Mouse (Mus musculus): ENCODE results near the gene Mnd1. TPM values are rescaled to one million over a fixed set of nuclear protein-coding genes. Genes with fewer than 3 reads are reported as not detected.

Gene Mnd1
- 8.7 and 11.7 TPM in 2 replicates for polyA plus RNA-seq (2015; fragmentation: Nextera tagmentation; extraction: Ambion mirVana)

DNA sequence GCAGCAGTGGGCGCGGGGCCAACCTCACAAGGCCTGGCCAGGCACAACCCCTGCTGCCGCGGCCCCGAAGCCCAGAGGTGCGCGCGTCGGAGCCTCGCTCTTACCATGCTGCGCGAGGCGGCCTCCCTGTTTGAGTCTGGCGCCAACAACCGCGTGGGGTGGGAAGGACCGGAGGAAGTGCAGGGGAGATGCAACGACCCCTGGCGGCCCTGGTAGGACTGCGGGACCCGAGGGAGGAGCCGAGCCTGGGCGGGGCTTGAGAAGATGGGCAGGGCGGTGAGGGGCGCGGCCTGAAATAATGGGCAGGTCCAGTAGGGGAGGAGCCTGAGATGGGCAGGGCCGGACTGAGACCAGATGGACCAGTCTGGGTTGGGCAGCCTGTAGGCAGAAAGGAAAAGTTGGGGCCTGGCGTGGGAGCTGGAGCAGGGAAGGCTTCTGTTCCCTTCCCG, at the start of gene Mnd1:
TSS of gene Mnd1 (minus strand) at position 229 of the 449 bp plus-strand sequence.
- Histone ChIP-seq H3K27me3 (no peaks in the 10 kb centered on the region), H3K36me3 (no peaks in the 10 kb centered on the region), H3K9me3 (replicated peaks) (no peaks in the 10 kb centered on the region), H3K4me2 (peak within 1 kb of the TSS; percentile 100), H3K9ac (peak within 1 kb of the TSS; percentile 92), H3K4me1 (replicated peaks) (peaks cover 19% of the 10 kb centered on the region), H3K27ac (peak within 1 kb of the TSS; percentile 89), H3K4me3 (replicated peaks) (peak within 1 kb of the TSS; percentile 74)
- DNase-seq, result peak; percentile 97
- ATAC-seq (ENCODE audit: low read depth), result peak; percentile 97
- under 1% methylated on average over 29 of the region's 29 CpGs for whole genome bisulfite sequencing (ENCODE audit: insufficient replicate concordance)

DNA sequence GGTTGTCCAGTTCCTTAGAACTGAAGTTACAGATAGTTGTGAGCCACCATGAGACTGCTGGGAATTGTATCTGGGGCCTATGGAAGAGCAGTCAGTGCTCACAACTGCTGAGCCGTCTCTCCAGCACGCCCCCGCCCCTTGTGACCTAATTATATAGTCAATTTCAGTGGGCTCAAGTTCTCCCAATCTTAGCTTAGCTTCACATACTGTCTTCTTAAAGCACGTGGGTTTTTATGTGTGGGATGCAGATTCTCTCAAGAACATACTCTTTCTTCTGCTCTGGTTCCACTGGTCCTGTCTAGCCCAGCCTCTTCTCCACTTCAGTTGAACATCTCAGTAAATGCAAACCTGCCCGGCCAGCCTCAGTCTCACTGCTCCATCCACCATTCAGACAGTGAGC, 49.1 kb upstream of the Mnd1 start:
- Histone ChIP-seq H3K4me2 (no peak overlapping the region), H3K9ac (no peak overlapping the region), H3K4me1 (replicated peaks) (no peaks in the 10 kb centered on the region), H3K27ac (no peak overlapping the region), H3K4me3 (replicated peaks) (no peak overlapping the region), H3K9me3 (replicated peaks) (no peaks in the 10 kb centered on the region), H3K36me3 (no peaks in the 10 kb centered on the region), H3K27me3 (no peaks in the 10 kb centered on the region)
- DNase-seq (no peak), ATAC-seq (ENCODE audit: low read depth) (no peak)
- WGBS (ENCODE audit: insufficient replicate concordance), result 69% methylated on average over 5 of the region's 5 CpGs

DNA sequence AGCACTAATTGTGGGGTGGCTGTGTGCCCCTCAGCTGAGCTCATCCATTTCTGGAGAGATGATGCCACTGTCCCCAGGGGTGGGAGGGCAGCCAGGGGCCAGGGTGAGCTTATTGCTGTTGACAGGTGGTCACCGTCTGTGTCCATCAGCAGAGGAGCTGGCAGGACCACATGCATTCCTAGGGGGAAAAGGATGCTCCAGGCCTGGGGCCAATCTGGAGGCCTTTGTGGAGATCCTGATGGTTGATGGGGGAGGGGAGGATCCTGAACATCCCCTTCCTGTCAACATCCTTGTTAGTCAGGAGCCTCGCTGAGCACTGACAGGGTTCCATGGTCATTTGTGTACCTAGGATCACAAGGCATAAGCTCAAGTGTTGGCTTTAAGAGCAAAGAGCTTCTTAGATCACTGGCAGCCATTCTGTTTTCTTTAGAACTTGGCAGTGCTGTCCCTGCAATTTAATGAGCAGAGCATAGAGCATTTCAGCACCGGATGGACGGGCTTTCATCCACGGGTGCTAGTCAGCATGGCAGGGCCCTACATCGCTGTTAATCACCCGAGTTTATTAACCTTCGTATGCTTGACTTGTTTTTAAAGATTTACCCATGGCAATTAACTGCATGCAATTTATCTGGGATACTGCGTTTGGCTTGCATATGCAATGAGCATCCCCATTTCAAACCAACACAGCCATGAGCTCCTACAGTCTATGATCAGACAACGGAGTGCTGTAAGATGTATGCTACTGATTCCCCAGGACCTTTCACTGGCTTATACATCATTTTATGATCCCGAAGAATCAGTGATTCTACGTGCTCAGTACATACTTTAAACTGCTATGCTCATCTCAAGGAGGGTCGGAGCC, 45.2 kb upstream of the Mnd1 start:
- WGBS (ENCODE audit: insufficient replicate concordance), result 69% methylated on average over 13 of the region's 13 CpGs
- H3K9me3 ChIP-seq (replicated peaks), result no peaks in the 10 kb centered on the region
- no peak overlapping the region for H3K9ac ChIP-seq
- H3K4me3 ChIP-seq (replicated peaks), result no peak overlapping the region
- no peaks in the 10 kb centered on the region for H3K36me3 ChIP-seq
- no peaks in the 10 kb centered on the region for H3K27me3 ChIP-seq
- no peak overlapping the region for H3K27ac ChIP-seq
- H3K4me2 ChIP-seq, result no peak overlapping the region
- no peak for ATAC-seq (ENCODE audit: low read depth)
- DNase-seq, result no peak
- no peaks in the 10 kb centered on the region for H3K4me1 ChIP-seq (replicated peaks)

DNA sequence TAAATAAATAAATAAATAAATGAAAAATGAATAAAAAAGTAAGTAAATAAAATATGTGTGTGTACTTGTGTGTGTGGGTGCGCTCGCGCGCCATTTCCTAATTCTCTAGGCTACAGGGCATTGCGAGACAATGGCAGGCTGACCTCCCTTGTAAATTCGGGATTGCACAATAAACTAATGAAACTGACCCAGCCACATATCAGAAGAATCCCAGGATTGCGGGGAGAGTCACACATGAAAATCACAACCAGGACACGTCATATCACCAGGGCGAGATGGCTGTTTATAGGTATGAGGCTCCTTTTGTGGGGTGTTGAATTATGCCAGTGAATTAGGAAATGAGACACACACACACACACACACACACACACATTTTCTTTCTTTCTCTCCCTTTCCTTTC, 43.9 kb upstream of the Mnd1 start:
- no peak overlapping the region for H3K4me3 ChIP-seq (replicated peaks)
- H3K4me1 ChIP-seq (replicated peaks), result no peaks in the 10 kb centered on the region
- no peak overlapping the region for H3K4me2 ChIP-seq
- ATAC-seq (ENCODE audit: low read depth) (no peak), DNase-seq (no peak)
- H3K27me3 ChIP-seq, result no peaks in the 10 kb centered on the region
- H3K27ac ChIP-seq, result no peak overlapping the region
- 83% methylated on average over 9 of the region's 9 CpGs for WGBS (ENCODE audit: insufficient replicate concordance)
- H3K36me3 ChIP-seq, result no peaks in the 10 kb centered on the region
- no peaks in the 10 kb centered on the region for H3K9me3 ChIP-seq (replicated peaks)
- H3K9ac ChIP-seq, result no peak overlapping the region

DNA sequence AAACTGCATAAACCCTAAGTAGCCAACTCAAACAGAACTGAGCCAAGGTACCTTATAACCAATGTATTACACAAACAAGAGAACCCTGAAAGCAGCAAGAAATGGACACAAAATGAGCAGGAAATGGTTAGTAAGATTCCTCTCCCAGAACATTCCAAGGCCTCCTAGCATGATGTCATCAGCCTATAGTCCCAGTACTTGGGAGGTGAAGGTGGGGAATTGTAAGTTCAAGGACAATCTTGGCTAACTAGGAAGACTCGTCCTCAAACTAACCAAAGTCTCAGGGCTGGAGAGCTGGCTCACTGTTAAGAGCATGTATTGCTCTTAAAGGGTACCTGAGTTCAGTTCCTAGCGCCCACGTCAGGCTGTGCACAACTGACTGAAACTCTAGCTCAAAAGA, 42.6 kb upstream of the Mnd1 start:
- no peak overlapping the region for H3K4me2 ChIP-seq
- H3K9ac ChIP-seq, result no peak overlapping the region
- no peak overlapping the region for H3K27ac ChIP-seq
- ATAC-seq (ENCODE audit: low read depth), result no peak
- DNase-seq, result no peak
- peaks cover 3% of the 10 kb centered on the region; the same call in 1 of the 2 replicates for H3K27me3 ChIP-seq
- no peaks in the 10 kb centered on the region for H3K36me3 ChIP-seq
- H3K4me3 ChIP-seq (replicated peaks), result no peak overlapping the region
- no peaks in the 10 kb centered on the region for H3K9me3 ChIP-seq (replicated peaks)
- 77% methylated on average over 3 of the region's 3 CpGs for WGBS (ENCODE audit: insufficient replicate concordance)
- H3K4me1 ChIP-seq (replicated peaks), result no peaks in the 10 kb centered on the region

DNA sequence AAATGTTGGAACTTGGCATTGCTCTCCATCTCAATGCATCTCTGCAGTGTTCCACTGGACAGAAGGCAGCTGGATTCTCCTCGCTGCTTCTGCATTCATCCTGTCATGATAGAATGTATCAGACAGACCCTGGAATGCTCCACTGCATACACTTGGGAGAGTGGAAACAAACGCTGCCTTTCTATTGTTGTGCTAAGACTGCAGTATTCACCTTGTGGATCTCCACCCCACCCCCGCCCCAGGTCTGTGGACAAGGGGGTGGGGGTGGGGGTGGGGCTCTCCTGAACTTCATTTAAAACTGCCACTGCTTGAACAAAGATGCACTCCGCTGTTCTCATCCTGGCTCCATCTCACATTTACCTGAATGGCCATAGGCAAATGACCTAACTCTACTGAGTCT, 38.3 kb upstream of the Mnd1 start:
- DNase-seq (no peak), ATAC-seq (ENCODE audit: low read depth) (no peak)
- Histone ChIP-seq H3K36me3 (no peaks in the 10 kb centered on the region), H3K27me3 (peaks cover 43% of the 10 kb centered on the region), H3K9me3 (replicated peaks) (no peaks in the 10 kb centered on the region), H3K9ac (no peak overlapping the region), H3K4me3 (replicated peaks) (no peak overlapping the region), H3K4me1 (replicated peaks) (peaks cover 6% of the 10 kb centered on the region), H3K4me2 (no peak overlapping the region), H3K27ac (no peak overlapping the region)
- 53% methylated on average over 4 of the region's 4 CpGs for WGBS (ENCODE audit: insufficient replicate concordance)

DNA sequence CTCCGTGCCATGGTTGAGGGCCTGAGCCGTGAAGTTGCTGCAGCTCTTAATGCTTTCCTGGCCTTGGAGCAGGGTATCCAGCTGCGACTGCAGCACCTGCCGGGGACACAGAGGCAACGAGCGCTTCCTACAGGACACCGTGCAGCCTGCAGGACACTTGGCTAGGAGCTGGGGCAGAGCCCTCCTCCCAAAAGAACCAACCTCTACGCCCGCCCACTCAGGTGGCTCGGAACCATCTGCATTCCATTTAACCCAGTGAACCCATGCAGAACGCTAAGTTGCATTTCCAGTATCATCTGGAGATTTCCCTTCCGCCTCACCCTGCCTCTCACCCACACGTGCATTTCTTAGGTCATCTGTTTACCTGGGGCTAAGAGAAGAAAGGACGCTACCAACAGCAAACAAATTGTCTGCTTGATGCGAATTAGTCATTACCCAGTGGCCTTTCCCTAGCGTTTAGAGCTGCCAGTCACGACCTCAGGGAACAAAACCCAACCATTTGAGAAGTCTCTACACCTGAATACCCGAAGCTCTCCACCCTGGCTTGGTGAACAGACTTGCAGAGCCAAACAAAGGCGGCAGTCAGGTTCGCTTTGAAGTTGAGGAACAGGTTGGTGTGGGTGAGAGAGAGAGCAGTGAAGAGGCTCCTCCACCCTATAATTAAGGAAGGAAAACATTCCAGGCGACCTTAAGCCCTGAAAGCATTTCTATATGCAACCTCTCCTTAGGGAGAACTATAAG, 35.7 kb upstream of the Mnd1 start:
- H3K36me3 ChIP-seq, result no peaks in the 10 kb centered on the region

DNA sequence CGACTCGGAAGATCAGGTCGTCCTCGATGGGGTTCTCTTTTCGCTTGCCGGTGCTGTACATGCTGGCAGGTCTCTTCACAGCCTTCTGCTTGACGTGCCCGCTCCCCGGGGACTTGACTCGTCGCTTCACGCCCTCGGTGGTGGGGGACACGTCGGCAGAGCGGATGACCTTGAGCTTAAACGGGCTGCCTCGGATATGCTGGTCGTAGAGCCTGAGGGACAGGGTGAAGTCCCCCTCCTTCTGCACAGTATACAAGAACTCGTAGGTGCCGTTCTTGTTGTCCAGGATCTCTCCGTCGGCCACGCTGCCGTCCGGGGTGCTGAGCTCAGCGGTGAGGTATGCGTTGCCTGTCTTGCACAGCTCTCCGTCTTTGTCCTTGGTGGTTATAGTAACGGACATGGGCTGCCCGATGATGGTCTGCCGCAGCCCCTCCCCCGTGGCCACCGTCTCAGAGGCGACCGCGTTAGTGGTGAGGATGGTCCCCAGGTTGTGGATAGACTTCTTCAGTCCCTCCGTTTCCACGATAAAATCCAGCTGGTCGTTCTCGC, 35.0 kb upstream of the Mnd1 start:
- H3K9me3 ChIP-seq (replicated peaks), result no peaks in the 10 kb centered on the region
- H3K4me2 ChIP-seq, result peak overlapping the region; percentile 45
- DNase-seq (no peak), ATAC-seq (ENCODE audit: low read depth) (no peak)
- no peaks in the 10 kb centered on the region for H3K36me3 ChIP-seq
- peak overlapping the region; percentile 16 for H3K4me3 ChIP-seq (replicated peaks)
- WGBS (ENCODE audit: insufficient replicate concordance), result 3% methylated on average over 41 of the region's 41 CpGs
- no peak overlapping the region for H3K27ac ChIP-seq
- H3K9ac ChIP-seq, result no peak overlapping the region
- peaks cover 6% of the 10 kb centered on the region for H3K4me1 ChIP-seq (replicated peaks)
- peaks cover 44% of the 10 kb centered on the region for H3K27me3 ChIP-seq

More for the DNA sequence above, 35.7 kb upstream of the Mnd1 start:
- no peak for ATAC-seq (ENCODE audit: low read depth)
- Histone ChIP-seq H3K27ac (no peak overlapping the region), H3K4me1 (replicated peaks) (peaks cover 6% of the 10 kb centered on the region), H3K9me3 (replicated peaks) (no peaks in the 10 kb centered on the region), H3K4me3 (replicated peaks) (peak overlapping the region; percentile 16; the same call in 1 of the 2 replicates), H3K9ac (no peak overlapping the region), H3K27me3 (peaks cover 44% of the 10 kb centered on the region), H3K4me2 (peak overlapping the region; percentile 45)
- DNase-seq, result no peak
- 29% methylated on average over 21 of the region's 21 CpGs for WGBS (ENCODE audit: insufficient replicate concordance)

DNA sequence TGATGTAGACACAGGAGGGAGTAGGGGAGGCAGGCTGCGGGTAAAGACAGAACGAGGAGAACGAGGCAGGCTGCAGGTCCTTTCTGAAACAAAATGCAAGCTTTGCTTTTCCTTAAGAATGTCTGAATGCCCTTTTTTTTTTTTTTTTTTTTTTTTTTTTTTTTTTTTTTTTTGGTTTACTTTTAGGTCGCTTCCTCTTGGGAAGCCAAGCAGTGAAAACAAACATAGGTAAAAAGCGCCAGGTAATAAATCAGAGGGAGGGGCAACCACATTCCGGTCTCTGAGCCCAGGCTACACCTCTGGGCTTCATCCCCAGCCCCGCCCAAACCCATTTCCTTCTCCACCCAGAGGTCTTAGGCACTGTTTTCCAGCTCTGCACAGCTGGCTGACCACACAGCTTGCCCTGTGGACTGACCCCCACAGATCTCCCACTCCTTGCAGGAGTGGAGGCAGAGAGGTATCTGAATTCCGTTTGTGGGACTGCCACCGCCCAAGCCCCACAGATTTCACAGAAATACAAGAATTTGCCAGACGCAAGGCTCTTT, 34.1 kb upstream of the Mnd1 start:
- ATAC-seq (ENCODE audit: low read depth) (no peak), DNase-seq (no peak)
- Histone ChIP-seq H3K27me3 (peaks cover 44% of the 10 kb centered on the region), H3K9me3 (replicated peaks) (no peaks in the 10 kb centered on the region), H3K27ac (no peak overlapping the region), H3K9ac (no peak overlapping the region), H3K4me1 (replicated peaks) (peaks cover 6% of the 10 kb centered on the region), H3K4me3 (replicated peaks) (peak overlapping the region; percentile 16; the same call in 1 of the 2 replicates), H3K36me3 (no peaks in the 10 kb centered on the region), H3K4me2 (peak overlapping the region; percentile 45)
- 16% methylated on average over 10 of the region's 10 CpGs for WGBS (ENCODE audit: insufficient replicate concordance)

DNA sequence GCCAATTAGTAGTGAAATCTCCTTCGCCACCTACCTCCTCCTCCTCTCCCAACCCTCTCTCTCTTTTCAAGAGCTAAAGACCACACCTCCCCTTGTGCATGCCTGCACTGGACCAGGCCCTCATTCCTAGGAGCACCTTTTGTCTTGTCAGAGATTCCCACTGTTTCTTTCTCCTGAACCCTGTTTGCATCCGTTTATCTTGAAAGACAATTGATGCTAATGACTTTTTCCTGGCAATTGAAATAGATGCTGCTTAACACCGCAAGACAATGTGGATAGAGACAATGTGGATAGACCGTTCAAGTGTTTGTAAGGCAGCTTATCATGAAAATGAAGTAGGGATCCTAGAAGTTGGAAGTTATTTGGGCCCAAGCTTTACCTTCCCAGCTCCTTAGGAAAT, 26.1 kb upstream of the Mnd1 start:
- 56% methylated on average over 4 of the region's 4 CpGs for WGBS (ENCODE audit: insufficient replicate concordance)
- Histone ChIP-seq H3K9ac (no peak overlapping the region), H3K27me3 (no peaks in the 10 kb centered on the region), H3K4me2 (no peak overlapping the region), H3K36me3 (no peaks in the 10 kb centered on the region), H3K9me3 (replicated peaks) (no peaks in the 10 kb centered on the region), H3K4me3 (replicated peaks) (no peak overlapping the region), H3K27ac (no peak overlapping the region), H3K4me1 (replicated peaks) (no peaks in the 10 kb centered on the region)
- no peak for DNase-seq
- no peak for ATAC-seq (ENCODE audit: low read depth)

DNA sequence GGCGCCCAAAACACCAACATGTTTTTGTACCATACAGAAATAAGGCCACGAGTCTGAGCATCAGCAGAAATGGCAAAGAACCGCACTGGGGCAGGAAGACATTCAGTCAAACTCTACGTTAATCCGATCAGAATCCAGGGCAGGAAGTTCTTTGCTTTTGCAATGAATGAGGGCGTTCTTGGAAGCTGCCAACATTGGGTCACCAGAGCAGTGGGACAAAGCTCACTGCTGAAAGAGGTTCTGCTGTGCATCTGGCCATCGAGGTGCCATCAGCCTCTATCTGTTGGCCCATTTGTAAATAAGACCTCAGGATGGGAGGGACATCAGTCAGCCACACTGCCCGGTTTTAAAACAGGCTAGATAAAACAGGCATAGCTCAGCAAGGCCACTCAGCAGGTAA, 25.5 kb upstream of the Mnd1 start:
- H3K36me3 ChIP-seq, result no peaks in the 10 kb centered on the region
- ATAC-seq (ENCODE audit: low read depth), result no peak
- H3K27ac ChIP-seq, result no peak overlapping the region
- H3K9ac ChIP-seq, result no peak overlapping the region
- H3K9me3 ChIP-seq (replicated peaks), result no peaks in the 10 kb centered on the region
- H3K4me1 ChIP-seq (replicated peaks), result no peaks in the 10 kb centered on the region
- DNase-seq, result no peak
- 42% methylated on average over 8 of the region's 8 CpGs for WGBS (ENCODE audit: insufficient replicate concordance)
- no peak overlapping the region for H3K4me2 ChIP-seq
- no peaks in the 10 kb centered on the region for H3K27me3 ChIP-seq
- H3K4me3 ChIP-seq (replicated peaks), result no peak overlapping the region
